Mouse (Mus musculus) hindbrain, embryonic 14.5 days (tissue): Measurements from ENCODE around the gene Tm9sf2. TPM values are rescaled to one million over a fixed set of nuclear protein-coding genes. Genes with fewer than 3 reads are reported as not detected.

ENCODE experiments used
- ATAC-seq: fragments of 200-750 bp; cut with Nextera tagmentation; 2 replicates; pipeline ENCODE4 v1.8.0; 2017; ENCODE audit warnings: moderate number of reproducible peaks, mild to moderate bottlenecking, moderate TSS enrichment, moderate library complexity; ENCODE audit not compliant: low FRiP score
- DNase-seq: peaks from one replicate; pipeline ENCODE4 v3.0.0-alpha.2; 2015; ENCODE audit warnings: low spot score
- H3K27ac ChIP-seq: fragments of 300-500 bp; sonication (generic); 2 replicates; pipeline ENCODE4 v1.5.1; 2014; ENCODE audit warnings: mild to moderate bottlenecking, moderate library complexity
- H3K27me3 ChIP-seq: fragments of 300-500 bp; sonication (generic); 2 replicates; pipeline ENCODE4 v1.6.1; 2014; ENCODE audit warnings: mild to moderate bottlenecking, low read length, mixed read lengths; ENCODE audit not compliant: control insufficient read depth, insufficient read depth
- H3K36me3 ChIP-seq: fragments of 300-500 bp; sonication (generic); replicated peaks from 2 replicates; pipeline ENCODE4 v1.6.1; 2014; ENCODE audit not compliant: control insufficient read depth, insufficient read depth
- H3K4me1 ChIP-seq: fragments of 300-500 bp; sonication (generic); replicated peaks from 2 replicates; pipeline ENCODE4 v1.6.1; 2014; ENCODE audit warnings: antibody characterized with exemption, low read length, mixed read lengths; ENCODE audit not compliant: control insufficient read depth, insufficient read depth
- H3K4me2 ChIP-seq: fragments of 300-500 bp; sonication (generic); replicated peaks from 2 replicates; pipeline ENCODE4 v1.6.1; 2014; ENCODE audit warnings: mild to moderate bottlenecking, moderate library complexity
- H3K4me3 ChIP-seq: fragments of 300-500 bp; sonication (generic); replicated peaks from 2 replicates; pipeline ENCODE4 v1.5.1; 2014; ENCODE audit warnings: mild to moderate bottlenecking, low read length
- H3K9ac ChIP-seq: fragments of 300-500 bp; sonication (generic); 2 replicates; pipeline ENCODE4 v1.6.1; 2014
- H3K9me3 ChIP-seq: fragments of 300-500 bp; sonication (generic); 2 replicates; pipeline ENCODE4 v1.6.1; 2016; ENCODE audit warnings: low read length; ENCODE audit not compliant: control insufficient read depth
- WGBS: fragments of 180-500 bp; shearing (Covaris S2); extraction: QIAGEN DNeasy Blood & Tissue Kit; methylation state at CpG from one replicate; pipeline ENCODE4 v1.1.7; 2014; 5-methylcytosine and 5-hydroxymethylcytosine counted together
- polyA plus RNA-seq: library from polyadenylated mRNA; unstranded; fragments of >200 nt; fragmentation: Nextera tagmentation; extraction: Ambion mirVana; gene quantifications from 2 replicates; pipeline ENCODE4 v1.2.1, GENCODE M21; 2014

The Tm9sf2 gene
- polyA plus RNA-seq, 1 experiment from 2014 or later: 124 TPM

DNA sequence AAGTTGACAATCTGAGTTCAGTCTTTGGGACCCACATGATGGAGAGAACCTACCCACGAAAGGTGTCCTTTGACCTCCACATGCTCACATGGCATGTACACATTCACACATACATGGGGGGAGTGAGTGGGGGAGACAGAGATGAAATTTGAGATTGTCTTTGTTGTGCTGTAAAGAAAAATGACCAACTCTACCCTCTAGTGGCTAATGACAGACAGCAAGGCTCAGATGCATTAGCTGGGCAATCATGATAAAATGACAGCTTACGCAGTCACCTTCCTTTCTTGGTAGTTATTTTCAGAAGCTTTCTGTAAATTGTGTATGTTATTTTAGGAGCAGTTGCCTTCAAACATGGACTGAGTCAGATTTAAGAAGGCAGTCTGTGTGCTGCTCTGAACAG is 4.8 kb downstream of the Tm9sf2 start:
- DNase-seq (no peak), ATAC-seq (no peak)
- Histone ChIP-seq H3K27ac (no peak overlapping the region), H3K36me3 (peaks cover 13% of the 10 kb centered on the region; the same call in 1 of the 2 replicates), H3K4me1 (peaks cover 19% of the 10 kb centered on the region), H3K4me3 (no peak overlapping the region), H3K27me3 (no peaks in the 10 kb centered on the region), H3K9ac (no peak overlapping the region), H3K4me2 (no peak overlapping the region), H3K9me3 (no peaks in the 10 kb centered on the region)
- 97% methylated on average over 2 of the region's 2 CpGs for WGBS

DNA sequence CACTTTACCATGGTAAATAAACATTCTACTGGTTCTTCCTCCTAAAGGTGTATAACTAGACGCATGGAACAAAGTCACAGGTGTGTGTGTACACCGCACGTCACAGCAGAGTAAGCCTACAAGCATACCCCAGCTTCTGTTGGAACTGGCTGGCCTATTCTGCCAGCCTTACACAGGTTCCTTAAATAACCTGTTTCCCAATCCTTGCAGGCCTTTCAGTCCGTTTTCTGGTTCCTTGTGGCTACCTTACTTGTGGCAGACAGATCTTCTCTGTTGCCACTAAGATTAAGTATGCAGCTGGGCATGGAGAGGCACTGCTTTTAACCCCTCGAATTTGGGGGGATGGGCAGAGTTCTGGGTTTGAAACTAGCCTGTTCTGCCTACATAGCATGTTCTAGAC is 5.5 kb downstream of the Tm9sf2 start:
- Histone ChIP-seq H3K9ac (no peak overlapping the region), H3K4me1 (peaks cover 19% of the 10 kb centered on the region), H3K27ac (no peak overlapping the region), H3K4me2 (no peak overlapping the region), H3K27me3 (no peaks in the 10 kb centered on the region), H3K4me3 (no peak overlapping the region), H3K9me3 (no peaks in the 10 kb centered on the region), H3K36me3 (peaks cover 13% of the 10 kb centered on the region; the same call in 1 of the 2 replicates)
- 92% methylated on average over 5 of the region's 5 CpGs for WGBS
- no peak for ATAC-seq
- no peak for DNase-seq

DNA sequence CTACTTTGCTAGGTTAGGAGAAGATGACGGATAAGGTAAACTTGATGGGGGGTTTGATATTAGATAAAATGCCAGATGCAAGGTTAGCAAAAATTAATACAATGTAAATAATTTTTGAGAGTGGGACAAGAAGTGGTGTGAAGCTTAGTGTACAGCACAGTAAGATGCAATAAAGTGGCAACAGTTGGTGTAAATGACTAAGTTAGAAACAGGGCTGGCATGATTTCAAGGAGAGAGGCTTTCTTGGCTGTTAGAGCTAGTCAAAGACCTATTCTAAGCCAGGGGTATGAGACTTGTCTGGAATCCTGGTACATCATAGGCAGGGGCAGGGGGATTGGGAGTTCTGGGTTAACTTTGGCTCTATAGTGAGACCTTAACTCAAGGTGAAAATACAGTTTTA is 9.4 kb downstream of the Tm9sf2 start:
- Histone ChIP-seq H3K27me3 (no peaks in the 10 kb centered on the region), H3K9me3 (no peaks in the 10 kb centered on the region), H3K4me3 (no peak overlapping the region), H3K27ac (no peak overlapping the region), H3K9ac (no peak overlapping the region), H3K36me3 (peaks cover 6% of the 10 kb centered on the region; the same call in 1 of the 2 replicates), H3K4me1 (no peaks in the 10 kb centered on the region), H3K4me2 (no peak overlapping the region)
- DNase-seq (no peak), ATAC-seq (no peak)
- WGBS: 95% methylated on average over 1 of the region's 1 CpGs

DNA sequence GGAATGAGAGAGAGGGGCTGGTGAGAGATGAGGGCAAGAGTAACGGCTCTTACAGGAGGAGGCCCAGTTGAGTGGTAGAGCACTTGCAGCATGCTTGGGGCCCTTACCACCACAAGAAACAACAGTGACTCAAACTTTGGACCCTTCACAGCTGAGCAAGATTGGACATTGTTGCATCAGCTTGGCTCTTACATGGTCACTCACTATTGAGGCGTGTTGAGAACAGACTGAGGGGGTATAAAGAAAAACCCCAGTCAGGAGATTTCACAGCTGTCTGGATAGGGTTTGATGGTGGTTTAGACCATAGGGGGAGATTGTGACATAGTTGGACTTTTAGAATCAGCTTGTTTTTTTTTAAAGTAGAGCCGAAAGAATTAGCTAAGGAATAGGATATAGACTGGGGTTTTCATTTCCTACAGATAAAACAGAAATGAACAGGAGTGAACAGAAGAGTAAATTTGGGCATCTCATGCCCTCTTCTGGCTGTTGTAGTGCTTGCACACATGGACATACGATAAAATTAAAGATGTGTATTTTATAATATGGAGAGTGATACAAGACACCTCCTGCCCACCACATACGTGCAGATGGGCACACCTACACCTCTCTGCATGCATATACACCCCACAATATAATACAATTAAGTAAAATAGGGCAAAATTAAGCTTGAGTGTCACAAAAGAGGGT is 23.4 kb downstream of the Tm9sf2 start:
- Histone ChIP-seq H3K36me3 (peaks cover 52% of the 10 kb centered on the region), H3K27me3 (no peaks in the 10 kb centered on the region), H3K4me2 (no peak overlapping the region), H3K9ac (no peak overlapping the region), H3K9me3 (no peaks in the 10 kb centered on the region), H3K4me1 (no peaks in the 10 kb centered on the region), H3K4me3 (no peak overlapping the region), H3K27ac (no peak overlapping the region)
- no peak for DNase-seq
- 89% methylated on average over 5 of the region's 5 CpGs for WGBS
- no peak for ATAC-seq

DNA sequence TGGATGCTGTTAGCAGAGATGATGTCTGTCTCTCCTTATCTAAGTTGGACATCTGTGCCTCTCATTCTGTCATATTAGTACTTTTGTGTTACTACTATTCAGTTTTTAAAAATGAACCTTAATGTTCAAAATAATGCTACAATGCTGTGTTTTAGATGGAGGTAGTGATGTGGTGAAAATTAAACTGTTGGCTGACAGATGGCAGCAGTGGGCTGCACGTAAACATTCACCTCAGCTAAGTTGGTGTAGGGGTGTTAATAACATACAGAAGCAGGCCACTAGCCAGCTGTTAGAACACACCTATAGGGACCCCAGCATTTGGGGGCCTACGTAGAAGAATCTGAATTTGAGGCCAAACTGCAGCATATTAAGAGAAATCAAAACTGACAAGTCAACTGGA is 24.8 kb downstream of the Tm9sf2 start:
- Histone ChIP-seq H3K27ac (no peak overlapping the region), H3K9ac (no peak overlapping the region), H3K4me2 (no peak overlapping the region), H3K9me3 (no peaks in the 10 kb centered on the region), H3K27me3 (no peaks in the 10 kb centered on the region), H3K4me3 (no peak overlapping the region), H3K36me3 (peaks cover 48% of the 10 kb centered on the region), H3K4me1 (no peaks in the 10 kb centered on the region)
- DNase-seq (no peak), ATAC-seq (no peak)
- 81% methylated on average over 2 of the region's 2 CpGs for WGBS

DNA sequence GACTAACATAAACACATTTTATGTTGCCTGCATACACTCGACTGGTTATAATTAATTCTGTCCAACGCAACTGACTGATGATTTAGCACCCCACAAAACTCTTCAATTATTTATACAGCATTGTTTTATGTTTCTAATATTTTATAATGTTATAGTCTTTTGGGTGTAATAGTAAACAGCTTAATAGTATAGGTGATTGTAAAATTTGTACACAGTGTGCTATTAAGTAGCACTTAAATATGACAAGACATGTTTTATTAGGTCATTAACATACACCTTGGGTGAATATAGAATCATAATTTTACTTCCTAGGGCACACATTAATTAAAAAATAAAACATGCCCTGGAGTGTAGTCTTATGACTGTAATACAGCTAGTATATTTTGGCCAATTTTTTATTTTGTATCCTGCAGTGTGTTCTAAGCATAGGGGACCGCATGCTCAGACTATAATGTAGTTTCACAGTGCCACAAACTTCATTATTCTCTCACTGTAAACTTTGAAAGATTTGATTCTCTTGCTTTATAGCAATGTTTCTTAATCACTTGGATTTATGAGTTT is 29.6 kb downstream of the Tm9sf2 start:
- no peak overlapping the region for H3K4me3 ChIP-seq
- H3K4me1 ChIP-seq: no peaks in the 10 kb centered on the region
- H3K27me3 ChIP-seq: no peaks in the 10 kb centered on the region
- no peak overlapping the region for H3K27ac ChIP-seq
- no peak overlapping the region for H3K4me2 ChIP-seq
- peaks cover 47% of the 10 kb centered on the region for H3K36me3 ChIP-seq
- ATAC-seq (no peak), DNase-seq (no peak)
- H3K9me3 ChIP-seq: no peaks in the 10 kb centered on the region
- H3K9ac ChIP-seq: no peak overlapping the region
- 87% methylated on average over 3 of the region's 3 CpGs for WGBS

DNA sequence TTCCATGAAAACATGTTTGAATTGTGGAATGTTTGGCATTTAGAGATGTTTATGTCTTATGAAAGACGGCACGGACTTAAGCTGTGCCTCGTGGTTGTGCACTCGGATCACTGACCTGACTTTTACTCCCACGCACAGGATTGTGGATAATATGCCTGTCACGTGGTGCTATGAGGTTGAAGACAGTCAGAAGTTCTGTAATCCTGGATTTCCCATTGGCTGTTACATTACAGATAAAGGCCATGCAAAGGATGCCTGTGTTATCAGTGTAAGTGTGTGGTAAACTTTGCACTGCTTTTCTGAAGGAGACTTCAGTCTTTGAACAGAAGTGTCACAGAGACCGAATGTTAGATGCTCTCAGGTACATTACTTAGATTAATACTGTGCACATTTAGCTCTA is 30.4 kb downstream of the Tm9sf2 start:
- Histone ChIP-seq H3K4me1 (no peaks in the 10 kb centered on the region), H3K9me3 (no peaks in the 10 kb centered on the region), H3K4me3 (no peak overlapping the region), H3K9ac (no peak overlapping the region), H3K27me3 (no peaks in the 10 kb centered on the region), H3K36me3 (peaks cover 52% of the 10 kb centered on the region), H3K27ac (no peak overlapping the region), H3K4me2 (no peak overlapping the region)
- ATAC-seq (no peak), DNase-seq (no peak)
- WGBS: 92% methylated on average over 7 of the region's 7 CpGs

DNA sequence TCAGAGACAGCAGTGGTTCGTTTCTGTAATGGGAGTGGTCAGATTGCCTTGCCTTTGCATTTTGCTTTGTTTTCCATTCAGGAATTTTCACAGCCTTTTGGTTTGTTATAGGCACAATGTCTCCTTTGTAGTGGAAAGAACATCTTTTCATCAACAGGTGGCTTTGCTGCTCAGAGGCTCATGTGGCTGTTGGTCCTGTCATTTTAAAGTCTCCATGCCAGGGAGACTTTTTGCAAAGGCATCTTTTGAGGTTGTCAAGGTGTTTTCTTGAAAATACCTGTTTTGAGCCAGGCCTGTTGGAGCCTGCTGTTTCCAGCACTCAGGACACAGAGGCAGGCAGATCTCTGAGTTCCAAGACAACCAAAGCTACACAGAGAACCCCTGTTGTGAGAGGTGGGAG is 33.3 kb downstream of the Tm9sf2 start:
- Histone ChIP-seq H3K4me1 (no peaks in the 10 kb centered on the region), H3K27me3 (no peaks in the 10 kb centered on the region), H3K9ac (no peak overlapping the region), H3K4me3 (no peak overlapping the region), H3K9me3 (no peaks in the 10 kb centered on the region), H3K27ac (no peak overlapping the region), H3K4me2 (no peak overlapping the region), H3K36me3 (peaks cover 70% of the 10 kb centered on the region)
- WGBS: 41% methylated on average over 1 of the region's 1 CpGs
- ATAC-seq (no peak), DNase-seq (no peak)

DNA sequence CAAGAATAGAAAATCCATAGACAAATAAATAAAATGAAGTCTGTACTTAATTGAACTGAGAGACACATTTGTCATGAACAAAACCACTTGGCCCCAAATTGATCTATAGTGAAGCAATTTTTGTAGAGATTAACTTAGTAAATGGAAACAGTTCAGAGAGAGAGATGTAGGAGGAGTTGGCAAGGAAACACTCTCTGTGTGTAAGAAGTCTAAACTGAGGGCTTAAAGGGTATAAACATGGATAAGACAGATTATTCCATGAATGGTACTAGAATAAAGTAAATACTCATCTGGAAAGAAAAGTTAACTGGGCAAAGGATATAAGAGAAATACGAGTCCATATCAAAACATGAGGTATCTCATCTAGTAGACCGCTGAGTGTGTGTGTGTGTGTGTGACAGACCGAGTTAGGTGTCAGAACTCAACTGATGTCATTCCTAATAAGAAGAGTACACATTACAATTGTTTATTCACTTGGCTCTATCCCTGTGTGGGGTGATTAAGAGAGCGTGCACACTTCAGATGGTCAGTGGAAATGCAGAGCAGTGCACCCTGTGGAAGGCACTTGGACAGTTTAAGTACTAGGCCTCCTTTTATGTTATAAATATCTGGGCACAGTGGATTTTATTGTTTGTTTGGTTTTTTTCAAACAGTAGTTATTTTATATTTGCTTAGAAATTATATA is 36.9 kb downstream of the Tm9sf2 start:
- H3K36me3 ChIP-seq: peaks cover 93% of the 10 kb centered on the region

More for the DNA sequence above, 36.9 kb downstream of the Tm9sf2 start:
- H3K27ac ChIP-seq: no peak overlapping the region
- DNase-seq (no peak), ATAC-seq (no peak)
- H3K27me3 ChIP-seq: no peaks in the 10 kb centered on the region
- WGBS: 94% methylated on average over 4 of the region's 4 CpGs
- no peaks in the 10 kb centered on the region for H3K4me1 ChIP-seq
- no peak overlapping the region for H3K9ac ChIP-seq
- no peak overlapping the region for H3K4me2 ChIP-seq
- H3K4me3 ChIP-seq: no peak overlapping the region
- H3K9me3 ChIP-seq: no peaks in the 10 kb centered on the region
